Mouse (Mus musculus): Measurements from ENCODE around the gene Ibtk. TPM values are rescaled to one million over a fixed set of nuclear protein-coding genes. Genes with fewer than 3 reads are reported as not detected.

The Ibtk gene
- polyA plus RNA-seq, 1 experiment, result 23.6 TPM

- DNase-seq (ENCODE audit: low spot score), result no peak
Measured at GRCm38 (mm10) chr9:85701981-85702380, 47.2 kb downstream of the Ibtk start.

GRCm38 (mm10) chr9:85695606-85696005, 53.5 kb downstream of the Ibtk start:
- DNase-seq (ENCODE audit: low spot score), result no peak

GRCm38 (mm10) chr9:85693231-85694116, 55.7 kb downstream of the Ibtk start:
- no peak for DNase-seq (ENCODE audit: low spot score)

- no peak for DNase-seq (ENCODE audit: low spot score)
Measured at GRCm38 (mm10) chr9:85685010-85685409, 64.1 kb downstream of the Ibtk start.

GRCm38 (mm10) chr9:85675131-85675905, 73.8 kb downstream of the Ibtk start:
- no peak for DNase-seq (ENCODE audit: low spot score)

GRCm38 (mm10) chr9:85673907-85674481, 75.1 kb downstream of the Ibtk start:
- DNase-seq (ENCODE audit: low spot score), result no peak

- DNase-seq (ENCODE audit: low spot score), result no peak
Measured at GRCm38 (mm10) chr9:85671582-85672331, 77.4 kb downstream of the Ibtk start.

GRCm38 (mm10) chr9:85664316-85664715, 84.8 kb downstream of the Ibtk start:
- DNase-seq (ENCODE audit: low spot score), result no peak

GRCm38 (mm10) chr9:85663810-85664209, 85.3 kb downstream of the Ibtk start:
- DNase-seq (ENCODE audit: low spot score), result no peak

- DNase-seq (ENCODE audit: low spot score), result no peak
Measured at GRCm38 (mm10) chr9:85663091-85663490, 86.0 kb downstream of the Ibtk start.

GRCm38 (mm10) chr9:85653401-85653800, 95.7 kb downstream of the Ibtk start:
- no peak for DNase-seq (ENCODE audit: low spot score)

- DNase-seq (ENCODE audit: low spot score), result no peak
Measured at GRCm38 (mm10) chr9:85638276-85638675, 110.9 kb downstream of the Ibtk start.

Other genes with a start within 250 kb of the Ibtk start
- 14.6 and 15.3 TPM in 2 replicates for gene Tpbg, start 93.0 kb upstream of the Ibtk start, polyA plus RNA-seq (2012; rRNA removed)

All from urinary bladder, adult 2 months (tissue).